In the genomic region with DNA sequence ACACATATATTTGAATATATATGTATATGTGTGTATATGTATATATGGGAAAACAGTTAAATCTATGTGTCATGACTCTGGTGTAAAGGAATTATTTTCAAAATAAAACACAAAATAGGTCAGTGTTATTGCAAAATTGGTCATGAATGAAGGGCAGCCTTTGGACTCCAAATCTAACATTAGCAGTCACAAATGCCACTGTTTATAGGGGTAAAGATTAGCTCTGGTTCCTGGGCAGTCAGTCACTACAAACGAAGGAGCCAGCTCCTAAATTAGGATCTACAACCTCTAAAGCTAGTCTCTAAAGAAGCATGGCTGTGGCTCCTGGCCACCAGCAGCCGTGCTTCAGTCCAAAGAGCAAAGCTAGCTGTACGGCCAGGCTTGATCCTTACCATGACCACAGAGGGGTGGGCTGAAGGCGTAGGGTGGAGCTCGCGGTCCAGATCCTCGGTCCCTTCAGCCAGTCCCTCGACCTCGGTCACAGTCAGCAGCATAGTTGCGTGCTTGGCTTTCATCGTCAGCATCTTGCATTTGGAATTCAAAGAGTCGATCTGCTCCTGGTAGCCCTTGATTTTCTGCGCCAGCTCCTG, we compare ENCODE assay signal across 8 mouse cellular contexts.
DNase-seq lines count a peak whose midpoint lies in the region; ATAC-seq and TF ChIP-seq lines count a peak whose summit lies in the region.

No protein-coding gene starts in this region.

- peak overlapping the region; percentile 65 for H3K4me2 ChIP-seq in forebrain, embryonic 15.5 days (replicated peaks)
- peak overlapping the region; percentile 59 for H3K4me2 ChIP-seq in limb, embryonic 15.5 days

- TF ChIP-seq POLR2A in olfactory bulb, adult 2 months (IDR thresholded peaks at IDR 0.05; ENCODE audit: insufficient read depth, low read depth, low read length), result no peak

- H3K9me3 ChIP-seq in E14TG2a.4 (ENCODE audit: low read length), result no peaks in the 10 kb centered on the region
- H3K9me3 ChIP-seq in forebrain, embryonic 15.5 days, result no peaks in the 10 kb centered on the region
- H3K9me3 ChIP-seq in limb, embryonic 15.5 days, result no peaks in the 10 kb centered on the region

- peak; percentile 85 for ATAC-seq in forebrain, embryonic 15.5 days (replicated peaks)
- ATAC-seq in limb, embryonic 15.5 days (ENCODE audit: insufficient number of reproducible peaks, low FRiP score, low TSS enrichment, low read depth), result peak; percentile 82

- 2% methylated on average over 13 of the region's 13 CpGs for WGBS in forebrain, embryonic 15.5 days
- 4% methylated on average over 13 of the region's 13 CpGs for WGBS in limb, embryonic 15.5 days
- WGBS in olfactory bulb, adult 2 months, result 1% methylated on average over 13 of the region's 13 CpGs

- peak overlapping the region; percentile 71 for H3K4me3 ChIP-seq in gastrocnemius, adult 2 months
- H3K4me3 ChIP-seq in E14TG2a.4 (replicated peaks; ENCODE audit: low read length), result peak overlapping the region; percentile 76
- H3K4me3 ChIP-seq in forebrain, embryonic 15.5 days, result peak overlapping the region; percentile 45
- peak overlapping the region; percentile 43 for H3K4me3 ChIP-seq in limb, embryonic 15.5 days
- H3K4me3 ChIP-seq in olfactory bulb, adult 2 months (ENCODE audit: insufficient read depth, low read depth, low read length), result peak overlapping the region; percentile 69

- no peaks in the 10 kb centered on the region for H3K36me3 ChIP-seq in E14TG2a.4 (ENCODE audit: insufficient read depth, low read length)
- H3K36me3 ChIP-seq in forebrain, embryonic 15.5 days, result no peaks in the 10 kb centered on the region
- H3K36me3 ChIP-seq in limb, embryonic 15.5 days, result no peaks in the 10 kb centered on the region

- peak overlapping the region; percentile 41 for H3K9ac ChIP-seq in forebrain, embryonic 15.5 days (replicated peaks)
- 0 out of 2 replicates have a peak overlapping the region, but pooled peaks have one; percentile 23 for H3K9ac ChIP-seq in limb, embryonic 15.5 days

- intact Hi-C loops in gastrocnemius, adult 2 months (cut with DNase I), result no loop called here
- intact Hi-C loops in gastrocnemius, postnatal 14 days (cut with DNase I; ENCODE audit: low total_unique reads), result no loop called here

- H3K27me3 ChIP-seq in E14TG2a.4 (ENCODE audit: insufficient read depth, low read length), result no peaks in the 10 kb centered on the region
- no peaks in the 10 kb centered on the region for H3K27me3 ChIP-seq in forebrain, embryonic 15.5 days
- H3K27me3 ChIP-seq in limb, embryonic 15.5 days, result no peaks in the 10 kb centered on the region

- no peak for TF ChIP-seq CTCF in gastrocnemius, adult 2 months (IDR thresholded peaks at IDR 0.05)
- TF ChIP-seq CTCF in E14TG2a.4 (conservative IDR thresholded peaks at IDR 0.05; ENCODE audit: low read length), result no peak
- no peak for TF ChIP-seq CTCF in olfactory bulb, adult 2 months (IDR thresholded peaks at IDR 0.05; ENCODE audit: insufficient read depth, low read depth, low read length)

- no peak for DNase-seq in gastrocnemius, adult 2 months
- no peak for DNase-seq in gastrocnemius, postnatal 14 days
- no peak for DNase-seq in left cerebral cortex, adult 18-20 months (ENCODE audit: low spot score in 2 of 2)
- DNase-seq in thymus, postnatal 10 days (ENCODE audit: low spot score in 2 of 2), result no peak

- peak overlapping the region; percentile 89 for H3K27ac ChIP-seq in gastrocnemius, adult 2 months
- peak overlapping the region; percentile 79 for H3K27ac ChIP-seq in forebrain, embryonic 15.5 days (replicated peaks)
- peak overlapping the region; percentile 76 for H3K27ac ChIP-seq in limb, embryonic 15.5 days
- peak overlapping the region; percentile 99 for H3K27ac ChIP-seq in olfactory bulb, adult 2 months (ENCODE audit: insufficient read depth, low read depth, low read length)

- peaks cover 7% of the 10 kb centered on the region; the same call in 1 of the 2 replicates for H3K4me1 ChIP-seq in E14TG2a.4 (replicated peaks; ENCODE audit: low read depth, low read length)
- H3K4me1 ChIP-seq in forebrain, embryonic 15.5 days, result peaks cover 9% of the 10 kb centered on the region; the same call in 1 of the 2 replicates
- H3K4me1 ChIP-seq in limb, embryonic 15.5 days, result peaks cover 7% of the 10 kb centered on the region; the same call in 1 of the 2 replicates
- H3K4me1 ChIP-seq in olfactory bulb, adult 2 months (ENCODE audit: control insufficient read depth, insufficient read depth, low read length), result peaks cover 13% of the 10 kb centered on the region
